Mouse (Mus musculus) cortical plate, adult 2 months (tissue): ENCODE measurements at regions not wholly inside any gene's neighbourhood (a gene's known extent, or its start where the extent isn't known, plus 50 kb on each side); places are given as distances from the start of the nearest gene placed in this dataset.

Source experiments
- H3K27ac ChIP-seq: fragments of 200-500 bp; 2 replicates; pipeline ENCODE4 v1.5.1; 2012; ENCODE audit warnings: low read length, control low read depth, inconsistent platforms; ENCODE audit not compliant: insufficient read depth
- H3K4me1 ChIP-seq: fragments of 200-500 bp; 2 replicates; pipeline ENCODE4 v1.6.1; 2011; ENCODE audit warnings: low read length; ENCODE audit not compliant: control insufficient read depth, insufficient read depth
- H3K4me3 ChIP-seq: fragments of 200-500 bp; 2 replicates; pipeline ENCODE4 v1.5.1; 2011; ENCODE audit warnings: mild to moderate bottlenecking, low read length, control low read depth; ENCODE audit not compliant: insufficient read depth
- CTCF ChIP-seq: fragments of 200-500 bp; IDR thresholded peaks from 2 replicates; pipeline ENCODE4 v1.5.1; 2011; ENCODE audit warnings: mild to moderate bottlenecking, control low read depth, low read length; ENCODE audit not compliant: insufficient read depth; ENCODE audit errors: extremely low read depth
- POLR2A ChIP-seq: fragments of 200-500 bp; IDR thresholded peaks from 2 replicates; pipeline ENCODE4 v1.6.1; 2011; ENCODE audit warnings: mild to moderate bottlenecking, low read length, control low read depth; ENCODE audit not compliant: insufficient read depth; ENCODE audit errors: extremely low read depth

- TF ChIP-seq CTCF (no peak), POLR2A (no peak)
These were observed 109.5 kb downstream of the Akap11 start for GRCm38 (mm10) chr14:78427062-78427461.

GRCm38 (mm10) chr14:78422601-78423000 is 114.0 kb downstream of the Akap11 start:
- TF ChIP-seq CTCF (no peak), POLR2A (no peak)
- Histone ChIP-seq H3K4me3 (no peak overlapping the region), H3K4me1 (no peaks in the 10 kb centered on the region), H3K27ac (no peak overlapping the region)

More at GRCm38 (mm10) chr14:78427062-78427461, 109.5 kb downstream of the Akap11 start:
- H3K27ac ChIP-seq: no peak overlapping the region
- H3K4me3 ChIP-seq: no peak overlapping the region
- H3K4me1 ChIP-seq: no peaks in the 10 kb centered on the region; the same call in 1 of the 2 replicates

GRCm38 (mm10) chr14:78420966-78421365 is 113.1 kb upstream of the Tnfsf11 start:
- Histone ChIP-seq H3K4me3 (no peak overlapping the region), H3K4me1 (no peaks in the 10 kb centered on the region), H3K27ac (no peak overlapping the region)
- TF ChIP-seq CTCF (no peak), POLR2A (no peak)

- no peak for TF ChIP-seq CTCF
- TF ChIP-seq POLR2A: no peak
- Histone ChIP-seq H3K4me1 (no peaks in the 10 kb centered on the region), H3K27ac (no peak overlapping the region)
These were observed 112.3 kb upstream of the Tnfsf11 start for GRCm38 (mm10) chr14:78420176-78420575.

GRCm38 (mm10) chr14:78405568-78405967 is 97.7 kb upstream of the Tnfsf11 start:
- Histone ChIP-seq H3K4me1 (no peaks in the 10 kb centered on the region), H3K4me3 (no peak overlapping the region), H3K27ac (no peak overlapping the region)
- TF ChIP-seq CTCF (no peak), POLR2A (no peak)

More at GRCm38 (mm10) chr14:78420176-78420575, 112.3 kb upstream of the Tnfsf11 start:
- no peak overlapping the region for H3K4me3 ChIP-seq

GRCm38 (mm10) chr14:78397914-78398313 is 90.1 kb upstream of the Tnfsf11 start:
- H3K4me1 ChIP-seq: no peaks in the 10 kb centered on the region
- TF ChIP-seq CTCF (no peak), POLR2A (no peak)
- no peak overlapping the region for H3K4me3 ChIP-seq
- H3K27ac ChIP-seq: no peak overlapping the region

- no peak for TF ChIP-seq POLR2A
- no peak overlapping the region for H3K27ac ChIP-seq
These were observed 87.8 kb upstream of the Tnfsf11 start for GRCm38 (mm10) chr14:78395631-78396030.

GRCm38 (mm10) chr14:78387011-78387410 is 79.2 kb upstream of the Tnfsf11 start:
- Histone ChIP-seq H3K4me3 (no peak overlapping the region), H3K27ac (no peak overlapping the region), H3K4me1 (no peaks in the 10 kb centered on the region)
- TF ChIP-seq CTCF: no peak
- no peak for TF ChIP-seq POLR2A

More at GRCm38 (mm10) chr14:78395631-78396030, 87.8 kb upstream of the Tnfsf11 start:
- Histone ChIP-seq H3K4me3 (no peak overlapping the region), H3K4me1 (no peaks in the 10 kb centered on the region)

GRCm38 (mm10) chr14:78384370-78384769 is 76.5 kb upstream of the Tnfsf11 start:
- no peak overlapping the region for H3K27ac ChIP-seq
- H3K4me3 ChIP-seq: no peak overlapping the region
- no peaks in the 10 kb centered on the region for H3K4me1 ChIP-seq
- no peak for TF ChIP-seq CTCF
- TF ChIP-seq POLR2A: no peak

- H3K4me1 ChIP-seq: no peaks in the 10 kb centered on the region
- TF ChIP-seq CTCF: no peak
- TF ChIP-seq POLR2A: no peak
- no peak overlapping the region for H3K27ac ChIP-seq
- H3K4me3 ChIP-seq: no peak overlapping the region
These were observed 75.4 kb upstream of the Tnfsf11 start for GRCm38 (mm10) chr14:78383256-78383709.

GRCm38 (mm10) chr14:78380011-78380410 is 72.2 kb upstream of the Tnfsf11 start:
- H3K4me1 ChIP-seq: no peaks in the 10 kb centered on the region
- no peak overlapping the region for H3K4me3 ChIP-seq
- no peak for TF ChIP-seq CTCF
- no peak for TF ChIP-seq POLR2A
- no peak overlapping the region for H3K27ac ChIP-seq

- no peak overlapping the region for H3K27ac ChIP-seq
- no peaks in the 10 kb centered on the region for H3K4me1 ChIP-seq
- no peak for TF ChIP-seq POLR2A
- TF ChIP-seq CTCF: no peak
- H3K4me3 ChIP-seq: no peak overlapping the region
These were observed 68.7 kb upstream of the Tnfsf11 start for GRCm38 (mm10) chr14:78376591-78376990.
